In genomic region chr6:126678961-126679360, GRCm38 (mm10) we compare ENCODE assay signal across 10 mouse cellular contexts. TPM values are rescaled to one million over a fixed set of nuclear protein-coding genes. Genes with fewer than 3 reads are reported as not detected.
DNase-seq lines count a peak whose midpoint lies in the region; ATAC-seq and TF ChIP-seq lines count a peak whose summit lies in the region.
"Had no signal": no experiment of that assay in that cellular context is flagged by ENCODE, and none has a peak within 500 bp of the region (broad histone marks: within the 10 kb centered on the region; RNA-seq: fewer than 3 reads in every experiment).

No protein-coding gene starts in this region.

- DNase-seq in hindbrain, postnatal 0 days (ENCODE audit: low spot score) = peak; percentile 50
- DNase-seq in hindbrain, embryonic 14.5 days (ENCODE audit: low spot score) = no peak
- peak; percentile 48 for DNase-seq in retina, embryonic 14.5 days (ENCODE audit: low spot score)
- DNase-seq in retina, postnatal 1 day = no peak
- DNase-seq in cerebellum, postnatal 10 days = peak; percentile 82 to 87
- peak; percentile 55 for DNase-seq in testis, postnatal 10 days (ENCODE audit: low spot score)
- no peak for DNase-seq in gastrocnemius, postnatal 36 days
- no peak for DNase-seq in yolk sac, embryonic 10.5 days (ENCODE audit: low spot score)

- H3K9ac ChIP-seq in hindbrain, postnatal 0 days (replicated peaks; ENCODE audit: low read length) = no peak overlapping the region
- H3K9ac ChIP-seq in hindbrain, embryonic 14.5 days = no peak overlapping the region
- H3K9ac ChIP-seq: limb, embryonic 15.5 days; neural tube, embryonic 12.5 days had no signal

- no peaks in the 10 kb centered on the region for H3K4me1 ChIP-seq in hindbrain, postnatal 0 days (ENCODE audit: insufficient read depth, low read length)
- no peaks in the 10 kb centered on the region for H3K4me1 ChIP-seq in hindbrain, embryonic 14.5 days (replicated peaks; ENCODE audit: control insufficient read depth, insufficient read depth, low read length)
- H3K4me1 ChIP-seq: limb, embryonic 15.5 days; neural tube, embryonic 12.5 days had no signal

- H3K27ac ChIP-seq in hindbrain, postnatal 0 days = no peak overlapping the region
- H3K27ac ChIP-seq in hindbrain, embryonic 14.5 days = no peak overlapping the region
- H3K27ac ChIP-seq: limb, embryonic 15.5 days; neural tube, embryonic 12.5 days had no signal

- 64% methylated on average over 7 of the region's 7 CpGs for WGBS in hindbrain, postnatal 0 days
- WGBS in hindbrain, embryonic 14.5 days = 70% methylated on average over 7 of the region's 7 CpGs

- H3K4me2 ChIP-seq in hindbrain, postnatal 0 days (ENCODE audit: low read depth, low read length) = no peak overlapping the region
- no peak overlapping the region for H3K4me2 ChIP-seq in hindbrain, embryonic 14.5 days (replicated peaks)
- H3K4me2 ChIP-seq: limb, embryonic 15.5 days; neural tube, embryonic 12.5 days had no signal

- peak; percentile 74 for TF ChIP-seq CTCF in hindbrain, postnatal 0 days (IDR thresholded peaks at IDR 0.05; ENCODE audit: low read depth)

- no peaks in the 10 kb centered on the region for H3K9me3 ChIP-seq in hindbrain, postnatal 0 days (ENCODE audit: low read length)
- no peaks in the 10 kb centered on the region for H3K9me3 ChIP-seq in hindbrain, embryonic 14.5 days (ENCODE audit: control insufficient read depth, low read length)
- H3K9me3 ChIP-seq: limb, embryonic 15.5 days; neural tube, embryonic 12.5 days had no signal

- ATAC-seq in hindbrain, postnatal 0 days = no peak
- ATAC-seq in hindbrain, embryonic 14.5 days (ENCODE audit: low FRiP score) = no peak

- no peak overlapping the region for H3K4me3 ChIP-seq in hindbrain, postnatal 0 days (ENCODE audit: low read length)
- no peak overlapping the region for H3K4me3 ChIP-seq in hindbrain, embryonic 14.5 days (replicated peaks; ENCODE audit: low read length)
- H3K4me3 ChIP-seq: limb, embryonic 15.5 days; neural tube, embryonic 12.5 days had no signal

- no peaks in the 10 kb centered on the region for H3K36me3 ChIP-seq in hindbrain, postnatal 0 days (ENCODE audit: insufficient read depth, low read length)
- H3K36me3 ChIP-seq in hindbrain, embryonic 14.5 days (replicated peaks; ENCODE audit: control insufficient read depth, insufficient read depth) = no peaks in the 10 kb centered on the region
- H3K36me3 ChIP-seq: limb, embryonic 15.5 days; neural tube, embryonic 12.5 days had no signal

- no peaks in the 10 kb centered on the region for H3K27me3 ChIP-seq in hindbrain, postnatal 0 days (ENCODE audit: insufficient read depth, low read length)
- H3K27me3 ChIP-seq in hindbrain, embryonic 14.5 days (ENCODE audit: control insufficient read depth, insufficient read depth, low read length) = no peaks in the 10 kb centered on the region
- H3K27me3 ChIP-seq: limb, embryonic 15.5 days; neural tube, embryonic 12.5 days had no signal

- intact Hi-C loops in gastrocnemius, postnatal 36 days (cut with DNase I) = no loop called here

RNA-seq across cellular contexts. Expression of gene Kcna1, which starts 32.8 kb away (rescaled TPM):
- total RNA-seq in hindbrain, postnatal 0 days (2014; rRNA removed) = 8.9 and 9.4 TPM in 2 replicates
- 7.2 and 7.9 TPM in 2 replicates for polyA plus RNA-seq in hindbrain, postnatal 0 days (2015; fragmentation: Nextera tagmentation; extraction: Ambion mirVana)
- 2.0 and 2.3 TPM in 2 replicates for polyA plus RNA-seq in hindbrain, embryonic 14.5 days (2014; fragmentation: Nextera tagmentation; extraction: Ambion mirVana)
- total RNA-seq in gastrocnemius, postnatal 36 days (2021) = 1 to 10 TPM; 1.7 to 2.6 TPM

Comparison
In these comparisons a context has a peak if more than half of its experiments do, and no peak if none do; other contexts are left out.
1. DNase-seq: peak in hindbrain, postnatal 0 days (single experiment), retina, embryonic 14.5 days (single experiment), cerebellum, postnatal 10 days (2 of 2) and testis, postnatal 10 days (single experiment); none in hindbrain, embryonic 14.5 days (single experiment), retina, postnatal 1 day (single experiment), gastrocnemius, postnatal 36 days (0 of 2) and yolk sac, embryonic 10.5 days (single experiment).